Mouse (Mus musculus): ENCODE measurements around the gene Elf2.

GRCm38 (mm10) chr3:51231499-51231898 lies 109.0 kb downstream of the Elf2 start:
- TF ChIP-seq EP300 (IDR thresholded peaks at IDR 0.05; ENCODE audit: low read depth) (no peak), CTCF (IDR thresholded peaks at IDR 0.05; ENCODE audit: low read depth) (no peak)
